Mouse (Mus musculus) hindbrain, embryonic 11.5 days (tissue): ENCODE results near the gene Pla2g12b. TPM values are rescaled to one million over a fixed set of nuclear protein-coding genes. Genes with fewer than 3 reads are reported as not detected.

Experiments used
- ATAC-seq: fragments of 200-750 bp; cut with Nextera tagmentation; 2 replicates; pipeline ENCODE4 v1.8.0; 2017; ENCODE audit warnings: mild to moderate bottlenecking, moderate TSS enrichment, moderate library complexity; ENCODE audit not compliant: low FRiP score
- DNase-seq: peaks from one replicate; pipeline ENCODE4 v3.0.0-alpha.2; 2015; ENCODE audit warnings: low spot score
- H3K27ac ChIP-seq: fragments of 300-500 bp; sonication (generic); 2 replicates; pipeline ENCODE4 v1.5.1; 2014; ENCODE audit warnings: mild to moderate bottlenecking, low read depth, low read length
- H3K27me3 ChIP-seq: fragments of 300-500 bp; sonication (generic); 2 replicates; pipeline ENCODE4 v1.6.1; 2014; ENCODE audit warnings: mild to moderate bottlenecking, low read length, moderate library complexity, mixed read lengths; ENCODE audit not compliant: control insufficient read depth, insufficient read depth
- H3K36me3 ChIP-seq: fragments of 300-500 bp; sonication (generic); 2 replicates; pipeline ENCODE4 v1.6.1; 2014; ENCODE audit warnings: mild to moderate bottlenecking, low read length, moderate library complexity, mixed read lengths; ENCODE audit not compliant: control insufficient read depth, insufficient read depth
- H3K4me1 ChIP-seq: fragments of 300-500 bp; sonication (generic); replicated peaks from 2 replicates; pipeline ENCODE4 v1.6.1; 2014; ENCODE audit warnings: low read length, mixed read lengths; ENCODE audit not compliant: control insufficient read depth, insufficient read depth
- H3K4me2 ChIP-seq: fragments of 300-500 bp; sonication (generic); replicated peaks from 2 replicates; pipeline ENCODE4 v1.6.1; 2014; ENCODE audit warnings: mild to moderate bottlenecking, low read depth, low read length
- H3K4me3 ChIP-seq: fragments of 300-500 bp; sonication (generic); 2 replicates; pipeline ENCODE4 v1.5.1; 2014; ENCODE audit warnings: low read depth, low read length
- H3K9ac ChIP-seq: fragments of 300-500 bp; sonication (generic); 2 replicates; pipeline ENCODE4 v1.6.1; 2014; ENCODE audit warnings: low read depth, low read length
- H3K9me3 ChIP-seq: fragments of 300-500 bp; sonication (generic); 2 replicates; pipeline ENCODE4 v1.6.1; 2016; ENCODE audit warnings: low read length; ENCODE audit not compliant: control insufficient read depth
- WGBS: fragments of 180-500 bp; shearing (Covaris S2); extraction: QIAGEN DNeasy Blood & Tissue Kit; methylation state at CpG from one replicate; pipeline ENCODE4 v1.1.7; 2014; 5-methylcytosine and 5-hydroxymethylcytosine counted together
- polyA plus RNA-seq: library from polyadenylated mRNA; unstranded; fragments of >200 nt; fragmentation: Nextera tagmentation; extraction: Ambion mirVana; gene quantifications from 2 replicates; pipeline ENCODE4 v1.2.1, GENCODE M21; 2014

The Pla2g12b gene
- polyA plus RNA-seq, 1 experiment from 2014 or later, result 0.22 TPM

DNA sequence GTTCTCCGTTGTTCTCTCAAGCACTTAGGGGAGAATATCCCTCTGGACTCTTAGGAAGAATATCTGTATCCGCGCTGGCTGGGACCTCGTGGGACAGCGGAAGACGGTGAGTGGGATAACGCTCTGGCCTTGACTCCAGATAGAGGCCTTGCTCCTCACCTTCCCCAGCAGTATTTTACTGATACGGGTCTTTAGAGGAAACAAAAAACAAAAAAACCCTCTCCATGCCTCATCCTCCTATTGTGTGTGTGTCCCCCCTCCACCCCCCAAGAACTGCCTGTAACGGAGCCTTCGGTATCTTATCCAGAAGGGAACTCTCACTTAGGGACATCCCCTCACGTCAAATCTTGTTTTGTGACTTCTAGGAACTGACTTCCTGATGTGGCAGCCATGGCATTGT is 38.3 kb downstream of the Pla2g12b start, which contains the start of gene Oit3:
Gene Oit3, minus strand, starts transcription at position 44 of the 400 bp plus-strand sequence.
- Histone ChIP-seq H3K4me1 (no peaks in the 10 kb centered on the region), H3K36me3 (no peaks in the 10 kb centered on the region), H3K27ac (no peak within 1 kb of the TSS), H3K4me2 (no peak within 1 kb of the TSS), H3K27me3 (no peaks in the 10 kb centered on the region), H3K4me3 (no peak within 1 kb of the TSS), H3K9ac (no peak within 1 kb of the TSS), H3K9me3 (no peaks in the 10 kb centered on the region)
- DNase-seq (no peak), ATAC-seq (no peak)
- WGBS, result 87% methylated on average over 11 of the region's 11 CpGs

- no peak overlapping the region for H3K9ac ChIP-seq
- ATAC-seq (no peak), DNase-seq (peak; percentile 30)
- no peaks in the 10 kb centered on the region for H3K9me3 ChIP-seq
- H3K4me1 ChIP-seq, result no peaks in the 10 kb centered on the region
- no peak overlapping the region for H3K4me3 ChIP-seq
- WGBS, result 24% methylated on average over 7 of the region's 7 CpGs
- H3K27ac ChIP-seq, result no peak overlapping the region
- H3K27me3 ChIP-seq, result no peaks in the 10 kb centered on the region
- H3K4me2 ChIP-seq, result no peak overlapping the region
- no peaks in the 10 kb centered on the region for H3K36me3 ChIP-seq
These were observed 39.8 kb downstream of the Pla2g12b start for GRCm38 (mm10) chr10:59443212-59443611.

DNA sequence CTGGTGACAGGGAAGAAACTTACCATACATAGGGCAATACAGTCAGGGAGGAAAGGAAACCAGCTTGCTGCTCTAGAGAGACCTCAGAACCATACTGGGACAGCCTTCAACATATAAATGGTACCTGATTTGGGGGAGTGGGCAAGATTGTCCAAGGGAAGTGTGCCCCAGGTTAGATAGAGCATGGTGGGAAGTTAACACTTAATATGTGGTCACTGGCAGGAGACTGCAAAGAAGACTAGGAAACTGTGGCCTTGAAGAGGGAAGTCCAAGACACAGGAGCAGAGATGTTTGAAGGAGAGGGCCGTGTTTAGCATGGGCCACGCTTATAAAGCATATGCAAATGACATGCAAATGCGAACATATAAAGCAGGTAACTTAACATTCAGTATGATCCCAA is 40.6 kb downstream of the Pla2g12b start:
- Histone ChIP-seq H3K9me3 (no peaks in the 10 kb centered on the region), H3K27me3 (no peaks in the 10 kb centered on the region), H3K4me3 (no peak overlapping the region), H3K9ac (no peak overlapping the region), H3K36me3 (no peaks in the 10 kb centered on the region), H3K4me1 (no peaks in the 10 kb centered on the region), H3K4me2 (no peak overlapping the region), H3K27ac (no peak overlapping the region)
- DNase-seq, result no peak
- 74% methylated on average over 3 of the region's 3 CpGs for WGBS
- no peak for ATAC-seq

GRCm38 (mm10) chr10:59444635-59445034 is 41.2 kb downstream of the Pla2g12b start:
- ATAC-seq (peak; percentile 68), DNase-seq (peak; percentile 47)
- no peaks in the 10 kb centered on the region for H3K9me3 ChIP-seq
- no peak overlapping the region for H3K9ac ChIP-seq
- H3K36me3 ChIP-seq, result no peaks in the 10 kb centered on the region
- H3K4me1 ChIP-seq, result no peaks in the 10 kb centered on the region
- no peaks in the 10 kb centered on the region for H3K27me3 ChIP-seq
- no peak overlapping the region for H3K4me3 ChIP-seq
- no peak overlapping the region for H3K27ac ChIP-seq
- WGBS, result 39% methylated on average over 8 of the region's 8 CpGs
- H3K4me2 ChIP-seq, result no peak overlapping the region

DNA sequence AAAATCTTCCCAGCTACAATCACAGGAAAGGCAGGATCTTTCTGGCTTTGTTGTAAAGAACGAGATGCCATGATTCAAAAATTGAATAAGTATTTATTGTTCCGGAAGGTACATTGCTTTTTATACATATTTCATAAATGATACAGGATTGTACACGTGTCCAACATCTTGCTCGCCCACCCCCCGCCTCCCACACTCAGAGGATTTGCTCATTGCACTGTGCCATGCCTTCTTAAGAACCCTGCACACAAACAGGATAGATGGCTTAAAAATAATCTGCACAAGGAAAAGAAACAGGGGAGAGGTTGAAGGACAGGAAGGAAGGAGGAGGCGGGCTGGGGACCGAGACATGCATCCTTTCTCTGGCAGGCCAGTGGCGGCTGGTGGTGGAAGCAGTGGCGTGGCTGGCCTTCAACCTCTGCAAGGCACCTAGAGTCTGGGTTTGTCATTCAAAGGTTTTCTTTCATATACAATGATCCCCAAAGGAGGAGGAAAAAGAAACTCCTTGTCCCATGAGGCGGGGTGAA is 43.5 kb downstream of the Pla2g12b start:
- no peak overlapping the region for H3K27ac ChIP-seq
- no peaks in the 10 kb centered on the region for H3K36me3 ChIP-seq
- ATAC-seq (no peak), DNase-seq (no peak)
- no peaks in the 10 kb centered on the region for H3K27me3 ChIP-seq
- WGBS, result 89% methylated on average over 10 of the region's 10 CpGs
- no peaks in the 10 kb centered on the region for H3K9me3 ChIP-seq
- no peak overlapping the region for H3K4me3 ChIP-seq
- H3K4me2 ChIP-seq, result no peak overlapping the region
- no peak overlapping the region for H3K9ac ChIP-seq
- no peaks in the 10 kb centered on the region for H3K4me1 ChIP-seq

DNA sequence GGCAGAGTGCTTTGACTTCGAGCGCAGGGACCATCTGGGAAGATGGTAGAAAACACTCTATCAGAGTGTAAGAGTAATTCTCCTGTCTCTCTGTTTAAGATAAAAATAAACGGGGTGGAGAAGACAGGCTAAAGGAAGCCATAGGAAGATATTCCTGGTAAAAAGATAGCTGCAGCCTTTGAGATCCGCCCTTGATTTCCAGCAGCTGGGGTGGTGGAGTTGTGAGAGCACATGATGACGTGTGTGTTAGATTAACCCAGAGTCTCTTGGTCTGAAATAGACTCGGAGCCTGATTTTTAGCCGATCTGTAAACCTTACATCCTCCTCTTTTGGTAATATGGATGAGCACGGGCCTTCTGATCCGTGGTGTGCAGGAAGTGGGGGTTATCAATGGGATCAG is 44.1 kb downstream of the Pla2g12b start:
- DNase-seq, result no peak
- H3K4me1 ChIP-seq, result no peaks in the 10 kb centered on the region
- no peaks in the 10 kb centered on the region for H3K9me3 ChIP-seq
- no peaks in the 10 kb centered on the region for H3K36me3 ChIP-seq
- 84% methylated on average over 9 of the region's 9 CpGs for WGBS
- no peak overlapping the region for H3K9ac ChIP-seq
- H3K27me3 ChIP-seq, result no peaks in the 10 kb centered on the region
- no peak overlapping the region for H3K27ac ChIP-seq
- H3K4me3 ChIP-seq, result no peak overlapping the region
- no peak overlapping the region for H3K4me2 ChIP-seq
- ATAC-seq, result no peak

- Histone ChIP-seq H3K27me3 (no peaks in the 10 kb centered on the region), H3K9me3 (no peaks in the 10 kb centered on the region), H3K27ac (no peak overlapping the region), H3K4me2 (no peak overlapping the region), H3K9ac (no peak overlapping the region), H3K4me3 (no peak overlapping the region), H3K4me1 (no peaks in the 10 kb centered on the region), H3K36me3 (no peaks in the 10 kb centered on the region)
- DNase-seq (peak; percentile 37), ATAC-seq (peak; percentile 51)
- 60% methylated on average over 5 of the region's 5 CpGs for WGBS
These were observed 48.4 kb downstream of the Pla2g12b start for GRCm38 (mm10) chr10:59451839-59452238.

GRCm38 (mm10) chr10:59454631-59455030 is 51.2 kb downstream of the Pla2g12b start:
- no peak for ATAC-seq
- H3K9me3 ChIP-seq, result no peaks in the 10 kb centered on the region

DNA sequence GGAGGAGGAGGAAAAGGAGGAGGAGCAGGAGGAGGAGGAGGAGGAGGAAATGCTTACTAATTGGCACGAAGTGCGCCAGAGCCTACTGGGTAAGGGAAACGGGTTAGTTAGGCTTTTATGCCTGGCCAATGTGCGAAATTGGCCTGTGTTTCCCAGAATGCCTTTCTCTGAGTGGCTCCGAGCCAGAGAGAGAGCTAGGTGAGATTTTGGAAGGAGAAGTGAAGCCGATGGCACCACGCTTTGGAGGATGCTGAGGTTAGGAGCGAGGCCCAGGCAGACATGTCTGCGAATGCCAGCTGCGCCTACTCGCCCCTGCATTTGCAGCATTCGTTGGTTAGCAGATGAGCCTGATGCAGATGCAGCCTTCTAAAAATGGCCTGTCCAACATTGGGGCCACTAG is 56.3 kb downstream of the Pla2g12b start:
- DNase-seq, result no peak
- Histone ChIP-seq H3K4me3 (no peak overlapping the region), H3K27me3 (no peaks in the 10 kb centered on the region), H3K4me1 (no peaks in the 10 kb centered on the region), H3K9ac (no peak overlapping the region), H3K4me2 (no peak overlapping the region), H3K9me3 (no peaks in the 10 kb centered on the region), H3K36me3 (no peaks in the 10 kb centered on the region), H3K27ac (no peak overlapping the region)
- WGBS, result 91% methylated on average over 12 of the region's 12 CpGs
- no peak for ATAC-seq

More at GRCm38 (mm10) chr10:59454631-59455030, 51.2 kb downstream of the Pla2g12b start:
- Histone ChIP-seq H3K4me1 (no peaks in the 10 kb centered on the region), H3K4me2 (no peak overlapping the region), H3K9ac (no peak overlapping the region), H3K4me3 (no peak overlapping the region), H3K27ac (no peak overlapping the region), H3K36me3 (no peaks in the 10 kb centered on the region), H3K27me3 (no peaks in the 10 kb centered on the region)
- WGBS, result 97% methylated on average over 15 of the region's 15 CpGs
- no peak for DNase-seq
